Mouse (Mus musculus) ES-E14 (cell line): ENCODE measurements around the gene Fam172a. TPM values are rescaled to one million over a fixed set of nuclear protein-coding genes. Genes with fewer than 3 reads are reported as not detected.

Experiments used
- DNase-seq: peaks from one replicate; pipeline ENCODE4 v3.0.0-alpha.2; 2013; ENCODE audit warnings: low read depth, low spot score
- H3K27ac ChIP-seq: 2 replicates; pipeline ENCODE4 v1.5.1; 2012; ENCODE audit warnings: low read depth, mild to moderate bottlenecking, low read length, moderate library complexity, mixed read lengths; ENCODE audit not compliant: poor library complexity, insufficient read depth, severe bottlenecking
- H3K36me3 ChIP-seq: 2 replicates; pipeline ENCODE4 v1.6.1; 2012; ENCODE audit warnings: mild to moderate bottlenecking, low read length, moderate library complexity, mixed read lengths; ENCODE audit not compliant: control insufficient read depth, poor library complexity, insufficient read depth, severe bottlenecking
- H3K4me1 ChIP-seq, 2 experiments: fragments of 150-350 bp in 1 of 2; sonication (generic) in 1 of 2; 2 replicates each; pipeline ENCODE4 v1.6.1; 2012; ENCODE audit warnings: low read length in 2 of 2, mild to moderate bottlenecking in 1 of 2, mixed read lengths in 1 of 2; ENCODE audit not compliant: control insufficient read depth in 2 of 2, insufficient read depth in 2 of 2, poor library complexity in 1 of 2
- H3K4me3 ChIP-seq, 2 experiments: fragments of 150-350 bp in 1 of 2; sonication (generic) in 1 of 2; 2 replicates each; pipeline ENCODE4 v1.5.1; 2012; ENCODE audit warnings: low read length in 2 of 2, low read depth in 1 of 2, mild to moderate bottlenecking in 1 of 2, mixed read lengths in 1 of 2; ENCODE audit not compliant: insufficient read depth in 1 of 2, poor library complexity in 1 of 2, severe bottlenecking in 1 of 2
- H3K9ac ChIP-seq: 2 replicates; pipeline ENCODE4 v1.6.1; 2012; ENCODE audit warnings: low read depth, mild to moderate bottlenecking, low read length, mixed read lengths; ENCODE audit not compliant: poor library complexity, insufficient read depth, severe bottlenecking
- H3K9me3 ChIP-seq: fragments of 150-350 bp; sonication (generic); 2 replicates; pipeline ENCODE4 v1.6.1; 2012; ENCODE audit warnings: low read depth, mild to moderate bottlenecking, low read length; ENCODE audit not compliant: control insufficient read depth, insufficient read depth
- CHD2 ChIP-seq: IDR thresholded peaks from 2 replicates; pipeline ENCODE4 v1.6.1; 2014; ENCODE audit warnings: mild to moderate bottlenecking, low read depth, low read length, inconsistent platforms
- HCFC1 ChIP-seq: IDR thresholded peaks from 2 replicates; pipeline ENCODE4 v1.6.1; 2012; ENCODE audit warnings: low read length, inconsistent platforms, borderline replicate concordance; ENCODE audit not compliant: insufficient read depth
- MAFK ChIP-seq: IDR thresholded peaks from 2 replicates; pipeline ENCODE4 v1.6.1; 2014; ENCODE audit warnings: mild to moderate bottlenecking, low read depth, low read length, inconsistent platforms; ENCODE audit not compliant: insufficient read depth
- ZC3H11A ChIP-seq: IDR thresholded peaks from 2 replicates; pipeline ENCODE4 v1.6.1; 2012; ENCODE audit warnings: low read depth, mild to moderate bottlenecking, inconsistent platforms, low read length, borderline replicate concordance
- ZNF384 ChIP-seq: IDR thresholded peaks from 2 replicates; pipeline ENCODE4 v1.6.1; 2012; ENCODE audit warnings: low read depth, low read length, inconsistent platforms
- in situ Hi-C, 2 experiments: fragments of 600-800 bp; cut with MboI; formaldehyde crosslinking; loops; one replicate each; pipeline ENCODE4 v1.15.1; 2025; ENCODE audit warnings: low sequenced_read_pairs in 2 of 2, inconsistent platforms in 1 of 2; ENCODE audit not compliant: unreplicated experiment in 2 of 2
- total RNA-seq: library from RNA; depleted of rRNA; stranded (reverse); fragments of 300-350 nt; gene quantifications from 2 replicates; pipeline ENCODE4 v1.2.3, GENCODE M21; 2012

The Fam172a gene
- total RNA-seq, 1 experiment = 8.7 TPM

- H3K4me1 ChIP-seq = no peaks in the 10 kb centered on the region
- H3K9ac ChIP-seq = no peak overlapping the region
- H3K9me3 ChIP-seq = no peaks in the 10 kb centered on the region
- no peak for DNase-seq
- no peak for TF ChIP-seq ZC3H11A
- H3K4me3 ChIP-seq = no peak overlapping the region
- H3K27ac ChIP-seq = no peak overlapping the region
- in situ Hi-C loops = no loop called here
- H3K36me3 ChIP-seq = no peaks in the 10 kb centered on the region
Observed at GRCm38 (mm10) chr13:77897619-77898018, 195.8 kb downstream of the Fam172a start.

DNA sequence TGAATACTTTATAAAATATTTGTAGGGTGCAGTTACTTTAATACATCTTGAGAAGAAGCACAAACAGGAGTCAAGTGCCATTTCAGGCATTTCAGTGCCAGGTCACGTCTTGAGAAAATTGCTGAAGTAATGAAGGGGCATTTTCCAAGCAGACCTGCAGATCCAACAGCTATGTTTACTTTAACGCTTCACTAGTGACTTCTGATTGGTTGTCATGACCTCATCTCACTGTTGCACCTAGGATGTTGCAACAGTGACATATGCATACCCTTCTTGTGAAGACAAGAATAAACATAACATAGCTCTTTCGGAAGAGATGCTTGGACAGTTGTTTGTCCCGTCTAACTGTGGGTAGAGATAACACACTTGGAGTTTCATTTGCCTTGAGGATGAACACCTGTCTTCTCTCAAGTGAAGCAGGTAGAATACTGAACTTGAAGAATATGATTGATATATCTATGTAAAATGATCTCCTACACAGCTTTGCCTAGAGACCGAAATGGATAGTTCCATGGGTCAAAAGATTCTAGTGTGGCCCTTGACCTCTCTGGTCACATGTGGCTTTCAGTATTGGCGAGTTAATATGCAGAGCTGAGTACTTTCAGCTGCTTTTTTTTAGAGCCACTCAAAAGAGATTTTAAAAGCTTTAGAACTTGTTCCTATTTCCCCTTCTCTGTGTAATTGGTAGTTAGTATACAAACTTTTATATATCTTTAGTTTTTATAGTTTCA, 196.4 kb downstream of the Fam172a start:
- H3K36me3 ChIP-seq = no peaks in the 10 kb centered on the region
- no peaks in the 10 kb centered on the region for H3K4me1 ChIP-seq
- TF ChIP-seq HCFC1 (no peak), ZC3H11A (no peak), ZNF384 (no peak), MAFK (no peak), CHD2 (no peak)
- H3K9me3 ChIP-seq = no peaks in the 10 kb centered on the region
- H3K4me3 ChIP-seq = no peak overlapping the region
- in situ Hi-C loops = no loop called here
- H3K9ac ChIP-seq = no peak overlapping the region
- H3K27ac ChIP-seq = no peak overlapping the region
- DNase-seq = no peak

DNA sequence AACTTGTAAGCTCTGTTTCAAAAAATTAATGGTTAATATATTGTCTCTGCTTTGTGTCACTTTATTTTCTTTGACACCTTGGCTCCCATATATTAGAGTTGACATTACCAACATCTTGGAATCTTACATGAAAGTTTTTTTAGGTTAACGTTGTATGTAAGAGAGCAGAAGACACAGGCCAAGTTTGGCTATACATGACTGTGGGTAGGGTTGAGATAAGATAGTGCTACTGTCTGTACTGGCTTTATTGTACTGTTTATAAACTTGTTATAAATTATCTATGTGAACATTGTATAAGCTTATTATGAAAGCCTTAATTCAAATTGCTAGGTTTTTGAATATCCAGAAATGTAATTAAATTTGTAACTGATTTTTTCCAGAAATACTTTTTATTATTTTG, 197.9 kb downstream of the Fam172a start:
- H3K4me3 ChIP-seq = no peak overlapping the region
- H3K9ac ChIP-seq = no peak overlapping the region
- no peaks in the 10 kb centered on the region for H3K9me3 ChIP-seq
- no peaks in the 10 kb centered on the region for H3K4me1 ChIP-seq
- H3K36me3 ChIP-seq = no peaks in the 10 kb centered on the region
- TF ChIP-seq ZNF384 (no peak), ZC3H11A (no peak), CHD2 (no peak), HCFC1 (no peak)
- in situ Hi-C loops = no loop called here
- no peak for DNase-seq
- H3K27ac ChIP-seq = no peak overlapping the region

GRCm38 (mm10) chr13:77900843-77901242, 199.0 kb downstream of the Fam172a start:
- no peak overlapping the region for H3K27ac ChIP-seq
- DNase-seq = no peak
- TF ChIP-seq ZNF384 (no peak), ZC3H11A (no peak), MAFK (no peak), CHD2 (no peak), HCFC1 (no peak)
- H3K9ac ChIP-seq = no peak overlapping the region
- no peaks in the 10 kb centered on the region for H3K4me1 ChIP-seq
- in situ Hi-C loops = no loop called here
- H3K4me3 ChIP-seq = no peak overlapping the region
- H3K9me3 ChIP-seq = no peaks in the 10 kb centered on the region
- H3K36me3 ChIP-seq = no peaks in the 10 kb centered on the region

DNA sequence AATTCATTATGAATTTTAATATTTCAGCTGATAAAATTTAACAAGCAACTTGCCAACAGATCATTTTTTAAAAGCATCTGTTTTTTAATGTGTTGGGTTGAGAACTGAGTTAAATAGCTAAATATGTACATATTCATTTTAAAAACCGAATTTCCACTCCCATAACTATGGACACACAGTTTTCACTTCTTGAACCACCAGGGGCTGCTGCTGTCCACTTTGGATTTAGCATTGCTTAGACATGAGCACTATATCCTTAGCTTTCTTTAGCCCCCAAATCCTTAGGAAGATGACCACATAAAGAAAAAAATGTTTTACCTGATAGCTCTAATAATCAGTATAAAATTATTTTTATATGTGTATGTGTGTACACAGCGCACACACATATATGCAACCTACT, 207.4 kb downstream of the Fam172a start:
- Histone ChIP-seq H3K36me3 (no peaks in the 10 kb centered on the region), H3K9ac (no peak overlapping the region), H3K4me3 (no peak overlapping the region), H3K4me1 (no peaks in the 10 kb centered on the region), H3K27ac (no peak overlapping the region), H3K9me3 (no peaks in the 10 kb centered on the region)
- no peak for TF ChIP-seq ZNF384
- no peak for DNase-seq
- in situ Hi-C loops = no loop called here
